Mouse (Mus musculus): ENCODE results near the gene Chrna7.

DNA sequence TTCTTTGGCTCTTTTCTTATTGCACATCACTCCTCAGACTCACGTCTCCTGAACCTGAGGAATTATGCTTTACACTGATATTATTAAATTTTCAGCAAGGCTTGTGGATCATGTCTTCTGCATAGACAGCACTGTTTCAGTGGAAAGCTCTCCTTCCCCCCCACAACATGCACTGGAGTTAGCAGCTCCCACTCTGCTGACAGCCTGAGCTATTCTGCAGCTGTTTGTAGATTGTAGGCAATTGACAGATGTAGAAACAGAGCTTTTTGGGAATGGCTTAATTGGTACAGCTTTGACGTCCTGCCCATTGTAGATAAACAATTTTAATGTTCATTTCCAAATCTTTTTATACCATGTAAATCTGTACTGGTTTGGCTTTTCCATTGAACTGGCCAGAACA lies 89.8 kb downstream of the Chrna7 start:
- no peak for TF ChIP-seq CTCF (IDR thresholded peaks at IDR 0.05; ENCODE audit: low read depth)
- TF ChIP-seq EP300 (IDR thresholded peaks at IDR 0.05; ENCODE audit: low read depth): no peak

All from liver, embryonic 14.5 days (tissue).